Mouse (Mus musculus): ENCODE results near the gene Tmem156.
"Not testable (repeated sequence)": the region's sequence is repeated elsewhere in the genome, so short reads cannot be mapped to it uniquely, and the experiment has no call there.

The Tmem156 gene

GRCm38 (mm10) chr5:65091921-65092320 is at the start of gene Tmem156:
Gene Tmem156 (minus strand): TSS chr5:65092132.
- no peak for DNase-seq (ENCODE audit: low spot score)

DNA sequence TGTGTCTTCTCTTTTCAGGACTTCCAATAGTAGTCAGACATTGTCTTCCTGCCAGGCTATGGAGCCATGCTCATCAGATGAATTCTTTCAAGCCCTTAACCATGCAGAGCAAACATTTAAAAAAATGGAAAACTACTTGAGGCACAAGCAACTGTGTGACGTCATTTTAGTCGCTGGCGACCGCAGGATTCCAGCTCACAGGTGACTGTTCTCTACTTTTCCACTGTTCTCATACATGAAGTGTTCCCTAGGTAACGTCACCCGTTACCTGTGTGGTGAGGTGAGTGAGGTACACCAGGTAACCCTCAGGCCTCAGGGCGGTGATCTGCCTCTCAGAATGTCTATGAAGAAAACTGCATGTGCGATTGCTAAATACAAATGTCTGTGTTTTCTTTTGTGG is 49.3 kb upstream of the Tmem156 start:
- DNase-seq (ENCODE audit: low spot score) = no peak

DNA sequence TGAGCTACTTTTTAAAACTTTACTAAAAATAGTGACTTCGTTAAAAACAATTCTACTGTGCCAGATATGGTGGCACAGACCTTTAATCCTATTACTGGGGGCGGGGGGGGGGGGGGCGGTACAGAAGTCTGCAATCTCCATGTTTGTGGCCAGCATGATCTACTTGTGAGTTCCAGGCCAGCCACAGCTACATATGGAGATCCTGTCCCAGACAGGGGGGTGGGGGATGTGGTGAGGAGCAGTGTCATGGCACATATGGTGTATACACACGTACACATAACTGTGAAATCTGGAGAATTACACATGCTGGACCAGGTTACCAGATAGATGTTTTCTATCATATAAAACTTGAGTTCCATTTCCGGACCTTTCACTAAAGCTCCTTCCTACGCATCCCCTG is 45.1 kb upstream of the Tmem156 start:
- DNase-seq (ENCODE audit: low spot score) = no peak

GRCm38 (mm10) chr5:65136159-65136558 is 44.2 kb upstream of the Tmem156 start:
- DNase-seq (ENCODE audit: low spot score) = no peak

DNA sequence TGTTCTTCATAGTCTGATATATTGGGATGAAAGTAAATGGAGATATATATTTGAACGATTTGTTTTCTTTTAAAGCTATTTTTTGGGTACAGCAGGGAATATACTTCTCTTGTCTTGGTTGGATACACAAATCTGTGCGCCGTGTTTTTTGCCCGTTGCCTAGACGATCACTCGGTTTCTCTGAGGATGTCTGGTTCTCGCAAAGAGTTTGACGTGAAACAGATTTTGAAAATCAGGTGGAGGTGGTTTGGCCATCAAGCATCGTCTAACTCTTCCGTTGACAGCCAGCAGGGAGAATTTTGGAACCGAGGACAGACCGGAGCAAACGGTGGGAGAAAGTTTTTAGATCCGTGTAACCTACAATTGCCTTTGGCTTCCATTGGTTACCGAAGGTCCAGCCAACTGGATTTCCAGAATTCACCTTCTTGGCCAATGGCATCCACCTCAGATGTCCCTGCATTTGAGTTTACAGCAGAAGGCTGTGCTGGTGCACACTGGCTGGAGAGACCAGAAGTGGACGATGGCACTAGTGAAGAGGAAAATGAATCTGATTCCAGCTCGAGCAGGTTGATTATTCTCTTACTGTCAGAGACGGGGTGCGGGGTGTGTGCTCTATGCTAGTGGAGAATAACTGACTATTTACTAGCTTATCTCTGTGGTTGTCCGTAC is 39.4 kb upstream of the Tmem156 start:
- no peak for DNase-seq (ENCODE audit: low spot score)

DNA sequence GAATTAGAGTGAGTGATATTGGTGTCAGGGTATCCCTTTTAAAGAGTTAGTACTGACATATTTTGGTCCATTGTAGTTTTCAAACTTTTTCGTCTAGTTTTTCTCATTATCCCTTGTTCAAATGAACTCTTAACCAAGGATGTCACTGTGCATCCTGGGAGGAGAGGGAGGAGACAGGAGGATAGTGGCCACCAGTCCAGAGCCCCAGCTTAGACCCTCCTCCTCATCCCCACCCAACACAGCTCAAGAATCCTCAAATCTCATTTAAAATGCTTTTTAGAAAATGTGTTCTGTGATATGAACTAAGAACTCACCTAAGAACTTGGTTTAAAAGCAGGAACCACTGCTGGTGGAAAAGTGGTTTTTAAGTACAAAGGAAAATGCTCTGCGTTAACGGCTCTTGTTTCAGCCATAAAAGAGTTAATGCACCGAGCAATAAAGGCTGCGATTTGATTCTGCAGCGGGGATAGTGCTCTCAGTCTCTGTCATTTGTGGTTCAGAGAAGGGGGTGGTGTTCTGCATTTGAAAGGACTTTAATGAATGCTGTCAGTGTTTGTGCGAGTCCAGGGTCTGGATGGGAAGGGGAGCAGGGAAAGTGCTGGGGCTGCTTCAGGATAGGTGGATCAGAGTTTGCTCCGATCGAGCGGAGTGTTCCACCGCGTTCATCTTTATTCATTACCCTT is 38.7 kb upstream of the Tmem156 start:
- no peak for DNase-seq (ENCODE audit: low spot score)

- DNase-seq (ENCODE audit: low spot score) = no peak
Observed at GRCm38 (mm10) chr5:65128481-65128880, 36.5 kb upstream of the Tmem156 start.

DNA sequence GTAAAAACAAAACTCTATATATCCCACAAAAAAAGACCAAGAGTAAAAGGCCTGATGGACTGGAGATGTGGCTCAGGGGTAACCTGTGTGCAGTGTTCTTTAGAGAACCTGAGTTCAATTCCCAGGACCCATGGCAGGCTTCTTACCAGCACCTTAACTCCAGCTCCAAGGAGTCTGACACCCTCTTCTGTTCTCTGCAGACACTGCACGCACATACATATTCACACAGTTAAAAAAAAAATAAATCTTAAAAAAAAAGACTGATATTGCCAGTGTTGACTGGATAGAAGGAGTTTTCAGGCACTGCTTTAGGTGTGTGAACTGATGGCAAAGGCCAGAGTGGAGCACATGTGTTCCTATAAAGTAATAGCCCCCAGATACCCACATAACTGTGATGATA is 34.2 kb upstream of the Tmem156 start:
- no peak for DNase-seq (ENCODE audit: low spot score)

DNA sequence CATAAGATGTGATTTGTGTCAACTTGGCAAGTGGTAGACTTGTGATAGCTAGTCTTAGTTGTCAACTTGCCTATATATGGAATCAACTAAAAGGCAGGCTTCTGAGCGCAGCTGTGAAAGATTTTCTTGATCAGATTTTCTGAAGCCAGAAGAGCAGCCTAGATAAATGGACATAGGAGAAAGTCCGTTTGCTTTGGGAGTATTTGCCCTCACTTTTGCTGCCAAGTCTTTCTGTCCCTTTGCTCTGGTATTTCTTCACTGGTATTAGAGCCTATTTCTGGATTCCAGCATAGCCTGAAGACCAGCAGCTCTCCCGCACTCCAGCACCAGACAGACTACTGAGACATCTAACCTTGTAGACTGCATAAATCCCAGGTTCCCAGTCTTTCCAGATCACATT is 30.7 kb upstream of the Tmem156 start:
- DNase-seq (ENCODE audit: low spot score) = no peak

- no peak for DNase-seq (ENCODE audit: low spot score)
Observed at GRCm38 (mm10) chr5:65119918-65120317, 28.0 kb upstream of the Tmem156 start.

DNA sequence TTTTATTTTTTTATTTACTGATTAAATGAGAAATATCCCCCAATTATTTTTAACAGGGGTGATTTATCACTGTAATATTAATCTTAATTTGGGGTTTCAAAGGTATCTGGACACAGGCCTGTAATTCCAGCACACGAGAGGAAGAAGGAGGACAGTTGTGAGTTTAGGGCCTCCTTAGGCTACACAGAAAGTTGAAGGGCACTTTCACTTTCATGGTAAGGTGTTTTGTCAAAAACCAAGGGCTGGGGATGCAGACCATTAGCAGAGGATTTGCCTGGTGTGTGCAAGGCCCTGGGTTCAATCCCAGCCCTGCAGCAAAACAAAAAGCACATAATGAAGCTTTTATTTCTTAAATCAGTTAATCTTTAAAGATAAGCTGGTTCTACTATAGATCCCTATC is 27.6 kb upstream of the Tmem156 start:
- no peak for DNase-seq (ENCODE audit: low spot score)

DNA sequence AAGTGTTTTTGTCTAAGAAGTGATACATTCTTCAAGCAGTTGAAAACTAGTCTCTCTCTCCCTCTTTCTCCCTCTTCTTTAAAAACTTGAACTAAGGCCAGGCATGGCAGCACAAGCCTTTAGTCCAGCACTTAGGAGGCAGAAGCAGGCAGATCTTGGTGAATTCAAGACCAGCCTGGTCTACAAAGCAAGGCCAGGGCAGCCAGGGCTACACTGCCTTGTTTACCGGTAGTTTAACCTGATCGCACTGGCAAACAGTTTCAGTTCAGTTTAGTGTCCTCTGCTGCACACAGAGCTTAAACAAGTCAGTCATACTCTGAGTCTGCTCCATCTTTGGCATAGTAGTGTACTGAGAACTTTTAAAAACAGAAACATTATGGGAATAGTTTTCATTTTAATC is 24.9 kb upstream of the Tmem156 start:
- no peak for DNase-seq (ENCODE audit: low spot score)

DNA sequence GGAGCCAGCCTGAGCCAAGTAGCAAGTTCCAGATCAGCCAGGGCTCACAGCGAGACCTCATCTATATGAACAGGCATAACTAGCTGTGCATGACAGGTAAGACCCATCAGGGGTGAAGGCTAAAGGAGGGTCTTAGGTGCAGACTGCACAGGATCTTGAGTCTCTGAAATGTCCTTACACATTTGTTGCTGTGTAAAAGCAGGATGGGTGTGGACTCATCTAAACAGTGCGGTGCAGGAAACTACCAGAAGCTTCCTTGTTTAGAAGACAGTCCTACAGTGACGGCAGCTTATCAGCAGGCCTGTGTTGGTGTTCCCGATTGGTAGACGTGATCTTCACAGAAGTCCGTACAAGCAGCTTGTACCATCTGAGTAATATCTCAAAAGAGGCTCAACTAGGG is 21.4 kb upstream of the Tmem156 start:
- DNase-seq (ENCODE audit: low spot score) = no peak

GRCm38 (mm10) chr5:65112225-65112624 is 20.3 kb upstream of the Tmem156 start:
- not testable (repeated sequence) for DNase-seq (ENCODE audit: low spot score)

DNA sequence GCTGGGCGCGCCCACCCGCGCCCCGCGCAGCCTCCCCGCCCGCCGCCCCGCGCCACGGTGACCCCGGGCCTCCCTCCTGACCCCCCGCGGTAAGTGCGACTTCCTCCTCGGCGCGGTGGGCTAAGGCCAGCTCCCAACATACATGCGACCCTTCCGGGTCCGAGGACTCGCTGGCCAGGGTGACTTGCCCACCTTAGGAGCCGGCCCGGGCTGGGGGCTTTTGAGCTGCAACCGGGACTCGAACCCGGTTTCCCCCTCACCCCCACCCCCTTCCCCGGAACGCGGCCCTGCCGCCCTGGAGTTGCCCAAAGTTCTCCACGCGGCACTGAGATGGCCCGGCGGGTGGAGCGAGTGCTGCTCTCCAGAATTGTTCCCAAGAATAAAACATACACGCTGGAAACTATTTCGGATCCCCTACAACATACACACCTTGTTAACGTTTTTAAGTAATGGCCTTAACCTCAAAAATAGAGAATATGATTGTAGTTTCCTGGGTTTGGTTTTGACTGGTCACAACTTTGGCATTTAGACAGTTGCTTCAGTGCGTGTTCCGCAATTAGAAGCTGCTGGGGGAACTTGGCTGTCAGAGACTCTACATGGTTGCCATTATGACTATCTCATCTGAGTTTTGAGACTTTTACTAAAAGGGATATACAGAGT is 16.0 kb upstream of the Tmem156 start:
- peak; percentile 11 for DNase-seq (ENCODE audit: low spot score)

- peak; percentile 87 for DNase-seq (ENCODE audit: low spot score)
Observed at GRCm38 (mm10) chr5:65106876-65107772, 15.2 kb upstream of the Tmem156 start, which contains the start of gene Klhl5. Gene Klhl5 (plus strand): TSS chr5:65107539.

DNA sequence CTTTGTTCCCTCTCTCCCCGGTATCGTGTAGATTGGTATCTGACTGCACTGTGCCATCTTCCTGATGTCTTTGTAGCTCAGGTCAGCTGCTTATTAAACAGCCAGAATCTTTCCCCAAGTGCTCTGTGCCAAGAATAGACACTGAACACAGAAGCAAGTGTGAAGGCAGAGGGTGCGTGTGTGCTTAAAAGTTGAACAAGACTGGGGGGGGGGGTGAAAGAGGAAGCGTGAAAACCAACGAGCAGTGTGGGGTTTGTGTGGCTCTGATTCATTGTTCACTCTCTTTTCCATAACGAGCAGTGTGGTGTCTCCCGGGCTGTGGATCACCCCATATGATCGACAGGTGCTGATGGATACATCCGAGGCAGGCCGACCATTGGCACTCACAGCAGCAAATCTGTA is 10.7 kb upstream of the Tmem156 start:
- DNase-seq (ENCODE audit: low spot score) = no peak

GRCm38 (mm10) chr5:65102026-65102640 is 10.2 kb upstream of the Tmem156 start:
- DNase-seq (ENCODE audit: low spot score) = no peak

DNA sequence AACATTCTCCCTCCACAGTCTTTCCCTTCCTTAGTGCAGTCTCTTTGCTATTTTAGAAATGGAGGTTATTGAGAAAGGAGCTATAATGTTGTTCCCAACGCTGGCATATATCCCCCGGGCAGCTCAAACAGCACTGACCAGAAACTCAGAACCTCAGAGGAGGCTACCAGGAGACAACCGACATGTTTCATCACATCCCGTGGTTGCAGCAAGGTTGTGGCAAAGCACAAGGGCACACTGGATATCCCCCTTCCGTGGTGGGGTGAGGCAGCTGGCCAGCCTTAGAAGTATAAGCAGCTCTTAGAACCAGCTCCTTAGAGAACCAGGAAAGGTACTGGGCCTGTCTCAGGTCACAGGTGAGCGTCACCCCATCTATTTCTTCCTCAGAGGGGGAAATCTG is 9.7 kb upstream of the Tmem156 start:
- no peak for DNase-seq (ENCODE audit: low spot score)

DNA sequence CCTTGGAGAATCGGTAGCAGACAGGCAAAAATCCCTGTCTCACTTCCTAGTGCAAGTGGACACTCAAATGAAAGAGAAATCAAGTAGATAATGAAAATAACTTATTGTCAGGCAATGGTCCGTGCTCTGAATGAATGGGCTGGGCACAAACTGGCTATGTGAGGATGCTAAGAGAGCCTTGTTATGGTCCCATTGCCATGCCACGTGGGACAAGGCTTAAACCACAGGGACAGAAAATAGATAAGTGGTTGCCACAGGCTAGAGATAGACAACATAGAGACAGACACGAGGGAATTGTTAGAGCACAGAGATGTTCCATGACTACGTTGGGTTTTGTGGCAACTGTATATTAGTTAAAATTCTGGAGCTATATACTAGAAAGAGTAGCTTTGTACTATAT is 9.3 kb upstream of the Tmem156 start:
- no peak for DNase-seq (ENCODE audit: low spot score)

DNA sequence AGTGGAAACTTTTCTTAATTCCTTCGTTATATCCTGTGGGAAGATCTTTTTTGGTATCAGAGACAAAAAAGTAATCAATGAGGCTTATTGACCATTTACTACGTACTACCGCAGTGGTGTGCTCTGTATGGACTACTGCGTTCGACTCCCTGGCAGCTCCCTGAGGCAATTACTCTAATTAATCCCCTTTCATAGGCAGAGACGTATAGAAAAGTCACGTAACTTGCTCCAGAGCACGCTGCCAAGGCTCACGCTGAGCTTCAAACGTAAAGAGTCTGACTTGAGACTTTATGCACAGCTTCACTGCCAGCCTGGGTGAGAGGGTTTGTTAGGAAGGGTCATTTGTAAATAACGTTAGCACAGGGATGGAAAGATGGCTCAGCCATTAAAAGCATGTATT is 8.1 kb upstream of the Tmem156 start:
- no peak for DNase-seq (ENCODE audit: low spot score)

DNA sequence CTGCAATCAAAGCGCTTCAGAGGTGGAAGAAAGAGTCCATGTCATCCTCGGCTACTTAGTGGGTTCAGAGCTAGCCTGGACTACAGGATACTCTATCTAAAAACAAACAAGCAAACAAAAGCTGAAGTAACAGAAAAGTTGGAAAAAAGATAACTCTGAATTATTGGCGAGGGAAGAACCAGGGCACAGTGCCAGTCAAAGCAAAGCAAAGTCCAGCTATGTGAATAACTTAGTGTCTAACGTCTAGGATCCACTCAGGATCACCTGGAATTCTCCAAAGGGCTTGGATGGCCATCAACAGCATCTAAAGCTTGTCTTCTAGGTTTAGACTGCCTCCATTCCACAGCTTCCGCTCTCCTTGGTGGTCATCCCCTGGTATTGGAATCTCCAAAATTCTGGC is 5.5 kb upstream of the Tmem156 start:
- no peak for DNase-seq (ENCODE audit: low spot score)

Measured in ovary, postnatal 14 days (tissue).